Comparison of ENCODE assay signal across 6 mouse cellular contexts in genomic region chr9:15240863-15241595, GRCm38 (mm10).
"Had no signal": no experiment of that assay in that cellular context is flagged by ENCODE, and none has a peak within 500 bp of the region (broad histone marks: within the 10 kb centered on the region; RNA-seq: fewer than 3 reads in every experiment).

No protein-coding gene starts in this region.

- H3K9me3 ChIP-seq: limb, embryonic 15.5 days; liver, embryonic 13.5 days; midbrain, embryonic 12.5 days; neural tube, embryonic 13.5 days had no signal

- ATAC-seq: midbrain, embryonic 16.5 days had no signal

- H3K9ac ChIP-seq: limb, embryonic 15.5 days; liver, embryonic 13.5 days; midbrain, embryonic 12.5 days; neural tube, embryonic 13.5 days had no signal

- H3K27ac ChIP-seq: left cerebral cortex, adult 2 months; limb, embryonic 15.5 days; liver, embryonic 13.5 days; midbrain, embryonic 12.5 days; neural tube, embryonic 13.5 days had no signal

- H3K4me3 ChIP-seq: left cerebral cortex, adult 2 months; limb, embryonic 15.5 days; liver, embryonic 13.5 days; midbrain, embryonic 12.5 days; neural tube, embryonic 13.5 days had no signal

- H3K4me2 ChIP-seq: limb, embryonic 15.5 days; liver, embryonic 13.5 days; midbrain, embryonic 12.5 days; neural tube, embryonic 13.5 days had no signal

- H3K27me3 ChIP-seq: limb, embryonic 15.5 days had no signal

- H3K36me3 ChIP-seq: limb, embryonic 15.5 days; liver, embryonic 13.5 days; midbrain, embryonic 12.5 days; neural tube, embryonic 13.5 days had no signal
